Mouse (Mus musculus) Patski (cell line): ENCODE measurements around the gene C2cd2l. TPM values are rescaled to one million over a fixed set of nuclear protein-coding genes. Genes with fewer than 3 reads are reported as not detected.
A peak's percentile ranks its signal among the peaks of the same experiment; 100 is the strongest.
"Not testable (repeated sequence)": the region's sequence is repeated elsewhere in the genome, so short reads cannot be mapped to it uniquely, and the experiment has no call there.

ENCODE experiments used
- ATAC-seq: fragments of 100-300 bp; one replicate; pipeline ENCODE4 v1.8.0; 2021
- CTCF ChIA-PET: fragments of 350-600 bp; sonication (Branson Sonifier 250); formaldehyde crosslinking; loops from one replicate; lab custom pipeline; 2022; ENCODE audit warnings: inconsistent platforms; lab: Charles Lee
- POLR2A ChIA-PET: fragments of 350-600 bp; sonication (Branson Sonifier 250); formaldehyde crosslinking; loops from one replicate; lab custom pipeline; 2022; ENCODE audit warnings: antibody characterized with exemption, inconsistent platforms; lab: Charles Lee
- DNase-seq: peaks from one replicate; pipeline ENCODE4 v3.0.0-alpha.2; 2011; ENCODE audit warnings: low read depth, low spot score
- H3K27me3 ChIP-seq: fragments of 371-371 bp; one replicate; pipeline ENCODE4 v1.5.1; 2021
- CTCF ChIP-seq: fragments of 100-300 bp; IDR thresholded peaks from one replicate; pipeline ENCODE4 v1.5.1; 2021
- in situ Hi-C: fragments of 300-500 bp; cut with MboI; formaldehyde crosslinking; loops from 3 replicates; pipeline ENCODE4 v1.11.1; 2018; ENCODE audit warnings: low pct_unique_long_range_greater_than_20kb, mixed read lengths
- polyA plus RNA-seq: library from polyadenylated mRNA; unstranded; gene quantifications from one replicate; pipeline ENCODE4 v1.2.3, GENCODE M21; 2021

C2cd2l gene
- polyA plus RNA-seq: 29.5 TPM

- ChIA-PET CTCF (interaction anchor here (0.6 to 1.7 kb wide), 4 partner anchors 9 to 63 kb away, joined by 3 read pairs; no protein-coding TSS in a partner anchor), POLR2A (interaction anchor here (0.9 to 2.8 kb wide), 5 partner anchors 9 to 173 kb away, joined by 3 to 16 read pairs (median 4); partner anchors contain the start of gene H2afx)
- ATAC-seq: peak; percentile 91
- no peaks in the 10 kb centered on the region for H3K27me3 ChIP-seq
- peak; percentile 71 for DNase-seq
- no peak for TF ChIP-seq CTCF
- in situ Hi-C loops: no loop called here
These were observed at the start of gene C2cd2l for GRCm38 (mm10) chr9:44319887-44320798. TSS of gene C2cd2l (minus strand) at chr9:44320285.

- in situ Hi-C loops: no loop called here
- TF ChIP-seq CTCF: peak; percentile 83
- CTCF ChIA-PET: interaction anchor here (1.0 to 1.5 kb wide), 6 partner anchors 9 to 24 kb away, joined by 3 to 9 read pairs (median 3); partner anchors contain the start of gene Hyou1
- POLR2A ChIA-PET: no interaction called here
- DNase-seq (no peak), ATAC-seq (no peak)
- H3K27me3 ChIP-seq: no peaks in the 10 kb centered on the region
These were observed 44.4 kb upstream of the C2cd2l start for GRCm38 (mm10) chr9:44364480-44364879.

- TF ChIP-seq CTCF: peak; percentile 44
- in situ Hi-C loops, ATAC-seq, H3K27me3 ChIP-seq, DNase-seq: not testable (repeated sequence)
- CTCF ChIA-PET: interaction anchor here (0.8 to 2.1 kb wide), 12 partner anchors 15 to 232 kb away, joined by 3 to 9 read pairs (median 4); partner anchors contain the start of genes Cbl, Hmbs, Hyou1 and Rps25
- POLR2A ChIA-PET: interaction anchor here (1.2 to 1.8 kb wide), 2 partner anchors 17 to 18 kb away, joined by 3 to 7 read pairs; partner anchors contain the start of gene Hyou1
These were observed 41.8 kb upstream of the C2cd2l start for GRCm38 (mm10) chr9:44361931-44362330.

GRCm38 (mm10) chr9:44361190-44361917 is 41.3 kb upstream of the C2cd2l start, which contains the start of gene Vps11:
TSS of gene Vps11 (minus strand) at chr9:44361670.
- H3K27me3 ChIP-seq: no peaks in the 10 kb centered on the region
- POLR2A ChIA-PET: interaction anchor here (1.2 to 1.8 kb wide), 2 partner anchors 17 to 19 kb away, joined by 3 to 7 read pairs; partner anchors contain the start of gene Hyou1
- TF ChIP-seq CTCF: no peak
- ATAC-seq: peak; percentile 65
- CTCF ChIA-PET: interaction anchor here (0.6 to 2.1 kb wide), 13 partner anchors 15 to 232 kb away, joined by 3 to 9 read pairs (median 3); partner anchors contain the start of genes Cbl, Hmbs, Hyou1 and Rps25
- DNase-seq: peak; percentile 83
- in situ Hi-C loops: no loop called here

GRCm38 (mm10) chr9:44357207-44357606 is 37.1 kb upstream of the C2cd2l start:
- DNase-seq: no peak
- no peak for TF ChIP-seq CTCF
- CTCF ChIA-PET: interaction anchor here (1.6 kb wide), 1 partner anchor 22 kb away, joined by 4 read pairs; the partner anchor contains the start of gene H2afx
- no peak for ATAC-seq
- H3K27me3 ChIP-seq: no peaks in the 10 kb centered on the region
- in situ Hi-C loops: no loop called here
- POLR2A ChIA-PET: no interaction called here

- DNase-seq (no peak), ATAC-seq (no peak)
- CTCF ChIA-PET: no interaction called here
- POLR2A ChIA-PET: no interaction called here
- in situ Hi-C loops: no loop called here
- TF ChIP-seq CTCF: no peak
- no peaks in the 10 kb centered on the region for H3K27me3 ChIP-seq
These were observed 33.1 kb upstream of the C2cd2l start for GRCm38 (mm10) chr9:44353142-44353541.

- H3K27me3 ChIP-seq: no peaks in the 10 kb centered on the region
- in situ Hi-C loops: no loop called here
- ChIA-PET POLR2A (no interaction called here), CTCF (no interaction called here)
- TF ChIP-seq CTCF: no peak
- DNase-seq (no peak), ATAC-seq (no peak)
These were observed 32.3 kb upstream of the C2cd2l start for GRCm38 (mm10) chr9:44352337-44352736.

- no peaks in the 10 kb centered on the region for H3K27me3 ChIP-seq
- ChIA-PET POLR2A (no interaction called here), CTCF (no interaction called here)
- ATAC-seq (no peak), DNase-seq (no peak)
- in situ Hi-C loops: no loop called here
- TF ChIP-seq CTCF: no peak
These were observed 31.3 kb upstream of the C2cd2l start for GRCm38 (mm10) chr9:44351396-44351795.

GRCm38 (mm10) chr9:44348546-44348945 is 28.5 kb upstream of the C2cd2l start:
- DNase-seq (no peak), ATAC-seq (no peak)
- no peak for TF ChIP-seq CTCF
- in situ Hi-C loops: no loop called here
- POLR2A ChIA-PET: no interaction called here
- H3K27me3 ChIP-seq: no peaks in the 10 kb centered on the region
- CTCF ChIA-PET: no interaction called here

GRCm38 (mm10) chr9:44347621-44348020 is 27.5 kb upstream of the C2cd2l start:
- H3K27me3 ChIP-seq: no peaks in the 10 kb centered on the region
- in situ Hi-C loops: no loop called here
- DNase-seq (no peak), ATAC-seq (no peak)
- POLR2A ChIA-PET: no interaction called here
- CTCF ChIA-PET: no interaction called here
- no peak for TF ChIP-seq CTCF
